Mouse (Mus musculus) cerebellum, adult 2 months (tissue): ENCODE results near the gene Cacna1s. TPM values are rescaled to one million over a fixed set of nuclear protein-coding genes. Genes with fewer than 3 reads are reported as not detected.

Source experiments
- DNase-seq, 2 experiments: peaks; one replicate each; pipeline ENCODE4 v3.0.0; 2021
- H3K27ac ChIP-seq: fragments of 200-500 bp; 2 replicates; pipeline ENCODE4 v1.5.1; 2012; ENCODE audit warnings: low read length, control low read depth, inconsistent platforms; ENCODE audit not compliant: insufficient read depth
- H3K27me3 ChIP-seq: fragments of 200-500 bp; 2 replicates; pipeline ENCODE4 v1.6.1; 2012; ENCODE audit warnings: inconsistent platforms, mild to moderate bottlenecking, low read length, moderate library complexity; ENCODE audit not compliant: control insufficient read depth, insufficient read depth
- H3K4me1 ChIP-seq: fragments of 200-500 bp; 2 replicates; pipeline ENCODE4 v1.6.1; 2011; ENCODE audit warnings: low read length; ENCODE audit not compliant: control insufficient read depth, insufficient read depth
- H3K4me3 ChIP-seq: fragments of 200-500 bp; replicated peaks from 2 replicates; pipeline ENCODE3; 2011; ENCODE audit warnings: mild to moderate bottlenecking, low read depth, low read length, control low read depth; ENCODE audit not compliant: insufficient read depth
- CTCF ChIP-seq: fragments of 200-500 bp; IDR thresholded peaks from 2 replicates; pipeline ENCODE4 v1.5.1; 2011; ENCODE audit warnings: low read depth, mild to moderate bottlenecking, control low read depth, low read length, moderate library complexity, borderline replicate concordance; ENCODE audit not compliant: insufficient read depth
- POLR2A ChIP-seq: fragments of 200-500 bp; IDR thresholded peaks from 2 replicates; pipeline ENCODE4 v1.6.1; 2011; ENCODE audit warnings: low read length, control low read depth, borderline replicate concordance; ENCODE audit not compliant: insufficient read depth
- WGBS: fragments of 180-500 bp; shearing (Covaris S2); methylation state at CpG from one replicate; pipeline ENCODE4 v1.1.7; 2018; 5-methylcytosine and 5-hydroxymethylcytosine counted together
- polyA plus RNA-seq: library from polyadenylated mRNA; depleted of rRNA; stranded (reverse); fragments of >200 nt; gene quantifications from 2 replicates; pipeline ENCODE4 v1.2.3, GENCODE M21; 2012

The Cacna1s gene
- polyA plus RNA-seq, 1 experiment: 1.2 TPM

- H3K4me1 ChIP-seq: peaks cover 13% of the 10 kb centered on the region
- peak in 1 of 2 experiments; percentile 39 for DNase-seq
- WGBS: 4% methylated on average over 43 of the region's 43 CpGs
- no peaks in the 10 kb centered on the region for H3K27me3 ChIP-seq
- peak overlapping the region; percentile 55 for H3K4me3 ChIP-seq
- TF ChIP-seq POLR2A: no peak
- no peak for TF ChIP-seq CTCF
- H3K27ac ChIP-seq: no peak overlapping the region
These were observed 79.2 kb downstream of the Cacna1s start for GRCm38 (mm10) chr1:136131603-136132291.

DNA sequence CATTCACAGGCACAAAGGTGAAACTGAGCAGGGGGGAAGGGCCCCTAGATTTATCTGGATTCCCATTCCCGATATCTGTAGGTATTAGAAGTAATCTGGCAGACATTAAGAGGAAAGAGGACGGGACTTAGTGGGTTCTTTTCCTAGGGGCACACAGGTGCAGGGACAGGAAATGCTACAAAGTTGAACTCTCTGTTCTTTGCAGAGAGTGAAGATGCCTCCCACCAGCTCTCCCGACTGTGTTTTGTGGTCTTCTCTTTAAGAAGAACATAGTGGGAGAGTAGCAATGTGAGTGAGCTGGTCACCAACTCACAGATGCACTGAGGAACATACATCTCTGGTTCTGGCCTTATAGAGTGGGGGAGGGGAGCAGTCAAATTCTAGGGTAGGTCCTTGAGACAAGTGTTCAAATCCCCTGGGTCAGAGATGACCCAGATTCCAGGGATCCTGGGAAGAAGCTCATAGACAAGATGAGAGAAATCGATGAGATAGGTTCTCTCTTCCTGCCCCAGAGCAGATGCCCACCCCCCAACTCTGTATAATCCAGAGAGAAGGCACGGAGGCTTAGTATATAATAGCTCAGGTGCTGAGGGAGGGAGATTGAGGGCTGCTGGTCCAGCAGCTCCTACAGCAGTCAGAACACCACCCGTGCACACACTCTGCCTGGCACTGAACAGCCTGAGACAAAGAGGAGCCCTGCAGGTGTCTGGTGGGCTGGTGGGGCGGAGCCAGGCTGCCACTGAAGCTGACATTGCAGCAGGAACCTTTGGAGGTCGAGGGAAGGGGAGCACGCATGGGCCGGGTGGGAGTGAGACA lies 80.0 kb downstream of the Cacna1s start:
- no peak for DNase-seq
- Histone ChIP-seq H3K27ac (no peak overlapping the region), H3K4me1 (peaks cover 18% of the 10 kb centered on the region), H3K4me3 (peak overlapping the region; percentile 55), H3K27me3 (no peaks in the 10 kb centered on the region)
- WGBS: 62% methylated on average over 10 of the region's 10 CpGs
- TF ChIP-seq POLR2A (no peak), CTCF (no peak)

GRCm38 (mm10) chr1:136133570-136134240 lies 81.2 kb downstream of the Cacna1s start:
- Histone ChIP-seq H3K27ac (peak overlapping the region; percentile 22; the same call in 1 of the 2 replicates), H3K27me3 (no peaks in the 10 kb centered on the region), H3K4me1 (peaks cover 25% of the 10 kb centered on the region), H3K4me3 (no peak overlapping the region)
- 33% methylated on average over 13 of the region's 13 CpGs for WGBS
- peak; percentile 61 to 69 for DNase-seq
- TF ChIP-seq POLR2A: no peak
- TF ChIP-seq CTCF: no peak

GRCm38 (mm10) chr1:136134547-136134946 lies 82.0 kb downstream of the Cacna1s start:
- Histone ChIP-seq H3K27me3 (no peaks in the 10 kb centered on the region), H3K4me3 (no peak overlapping the region), H3K4me1 (peaks cover 29% of the 10 kb centered on the region), H3K27ac (no peak overlapping the region)
- TF ChIP-seq CTCF (no peak), POLR2A (no peak)
- no peak for DNase-seq
- WGBS: 68% methylated on average over 2 of the region's 2 CpGs

GRCm38 (mm10) chr1:136135046-136135445 lies 82.5 kb downstream of the Cacna1s start:
- Histone ChIP-seq H3K27ac (no peak overlapping the region), H3K4me1 (peaks cover 29% of the 10 kb centered on the region), H3K4me3 (no peak overlapping the region), H3K27me3 (no peaks in the 10 kb centered on the region)
- no peak for TF ChIP-seq POLR2A
- no peak for TF ChIP-seq CTCF
- DNase-seq: no peak
- 83% methylated on average over 1 of the region's 1 CpGs for WGBS

DNA sequence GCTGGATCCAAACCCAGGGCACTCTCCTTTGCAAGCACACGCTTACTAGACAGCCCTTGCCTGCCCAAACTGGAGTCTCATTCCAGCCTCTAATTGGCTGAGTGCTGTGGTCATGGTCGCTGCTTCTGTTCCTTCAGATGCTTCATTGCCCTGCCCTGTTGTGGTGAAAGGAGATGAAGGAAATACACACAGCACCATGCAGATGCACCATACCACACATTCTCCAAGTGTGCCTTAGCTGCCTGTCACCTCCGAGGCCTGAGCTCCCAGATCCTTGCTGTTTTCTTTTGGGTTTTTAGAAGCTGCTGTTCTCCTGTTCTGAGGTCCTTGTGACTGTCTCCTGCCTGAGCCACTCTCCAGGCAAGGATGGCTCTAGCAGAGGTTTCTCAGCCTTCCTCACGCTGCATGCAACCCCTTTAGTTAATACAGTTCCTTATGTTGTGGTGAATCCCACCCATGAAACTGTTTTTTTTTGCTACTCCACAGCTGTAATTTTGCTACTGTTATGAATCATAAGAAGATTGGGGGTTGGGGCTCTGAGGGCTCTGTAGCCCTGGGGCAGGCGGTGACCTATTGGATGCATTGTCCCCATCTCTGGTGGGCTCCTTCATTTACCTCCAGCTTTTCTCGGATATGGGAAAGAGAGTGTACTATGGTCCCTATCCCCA lies 83.4 kb downstream of the Cacna1s start:
- Histone ChIP-seq H3K27me3 (no peaks in the 10 kb centered on the region), H3K4me1 (peaks cover 29% of the 10 kb centered on the region), H3K27ac (no peak overlapping the region), H3K4me3 (no peak overlapping the region)
- no peak for DNase-seq
- TF ChIP-seq POLR2A (no peak), CTCF (no peak)
- 86% methylated on average over 6 of the region's 6 CpGs for WGBS

GRCm38 (mm10) chr1:136136547-136136946 lies 84.0 kb downstream of the Cacna1s start:
- H3K4me1 ChIP-seq: peaks cover 33% of the 10 kb centered on the region
- H3K27me3 ChIP-seq: no peaks in the 10 kb centered on the region
- DNase-seq: no peak
- TF ChIP-seq CTCF: no peak
- TF ChIP-seq POLR2A: no peak
- WGBS: 79% methylated on average over 4 of the region's 4 CpGs
- H3K27ac ChIP-seq: no peak overlapping the region
- H3K4me3 ChIP-seq: no peak overlapping the region
